Mouse (Mus musculus) olfactory bulb, adult 2 months (tissue): ENCODE results near the gene Nlrx1.

Experiments used
- CTCF ChIP-seq: fragments of 200-500 bp; IDR thresholded peaks from 2 replicates; pipeline ENCODE4 v1.5.1; 2012; ENCODE audit warnings: low read depth, mild to moderate bottlenecking, low read length, moderate library complexity; ENCODE audit not compliant: insufficient read depth
- POLR2A ChIP-seq: fragments of 200-500 bp; IDR thresholded peaks from 2 replicates; pipeline ENCODE4 v1.6.1; 2012; ENCODE audit warnings: mild to moderate bottlenecking, low read depth, low read length, moderate library complexity; ENCODE audit not compliant: insufficient read depth

DNA sequence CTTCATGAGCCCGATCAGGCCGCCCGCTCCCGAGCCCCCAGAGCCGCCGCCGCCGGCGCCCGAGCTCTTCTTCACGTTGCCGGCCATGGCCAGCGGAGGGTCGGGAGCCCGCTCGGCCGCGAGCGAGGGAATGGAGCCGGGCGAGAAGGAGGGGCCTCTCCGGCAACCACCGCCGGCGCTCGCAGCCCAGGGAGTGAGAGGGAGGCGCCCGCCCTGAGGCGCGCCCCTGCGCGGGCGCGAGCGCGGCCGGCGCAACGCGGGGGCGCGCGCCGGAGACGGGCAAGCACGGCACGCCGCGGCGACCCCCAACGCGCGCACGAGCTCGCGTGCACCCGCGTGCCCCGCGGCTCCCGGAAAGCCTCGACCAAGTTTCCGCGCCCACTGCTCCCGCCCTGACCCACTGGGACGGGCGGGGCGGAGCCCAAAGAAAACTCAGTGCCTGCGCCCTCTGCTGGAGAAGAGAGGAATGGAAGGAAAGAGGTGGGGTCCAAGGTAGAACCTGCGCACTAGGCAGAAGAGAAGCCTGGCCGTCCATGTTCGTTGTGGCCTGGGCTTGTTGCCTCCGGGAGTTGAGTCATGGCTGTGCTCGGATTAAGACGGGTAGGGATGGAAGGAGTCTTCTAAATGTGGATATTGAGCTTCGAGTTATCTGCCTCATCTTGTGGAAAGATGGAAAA is 34.5 kb downstream of the Nlrx1 start, which contains the start of gene Cbl:
- TF ChIP-seq CTCF, result peak; percentile 93
- peak; percentile 61 for TF ChIP-seq POLR2A
